In genomic region chr13:119283448-119283847, GRCm38 (mm10) we compare ENCODE assay signal across 8 mouse cellular contexts.
DNase-seq lines count a peak whose midpoint lies in the region; ATAC-seq and TF ChIP-seq lines count a peak whose summit lies in the region.
"Had no signal": no experiment of that assay in that cellular context is flagged by ENCODE, and none has a peak within 500 bp of the region (broad histone marks: within the 10 kb centered on the region; RNA-seq: fewer than 3 reads in every experiment).

No protein-coding gene starts in this region.

- DNase-seq in Muller cell, postnatal 12 days (ENCODE audit: inconsistent ontology term), result peak; percentile 53
- DNase-seq in brain, embryonic 14.5 days (ENCODE audit: low read depth), result peak; percentile 67
- DNase-seq in layer of hippocampus, adult 9-11 months, result peak; percentile 14
- peak; percentile 77 for DNase-seq in lung, postnatal 10 days
- DNase-seq in right cerebral cortex, postnatal 25 days, result peak; percentile 16

- no peak overlapping the region for H3K4me3 ChIP-seq in hindbrain, embryonic 15.5 days
- H3K4me3 ChIP-seq: limb, embryonic 15.5 days had no signal

- no peaks in the 10 kb centered on the region for H3K36me3 ChIP-seq in hindbrain, embryonic 15.5 days
- H3K36me3 ChIP-seq: limb, embryonic 15.5 days had no signal

- TF ChIP-seq CTCF in brain, embryonic 14.5 days (IDR thresholded peaks at IDR 0.05; ENCODE audit: borderline replicate concordance, extremely low read depth, insufficient read depth, insufficient read length), result peak; percentile 78; the same call in 1 of the 2 replicates

- ATAC-seq in erythroblast, adult 5-6 weeks (replicated peaks; ENCODE audit: low FRiP score, poor library complexity, severe bottlenecking), result peak; percentile 93
- ATAC-seq in hindbrain, embryonic 15.5 days (ENCODE audit: low FRiP score, low read depth), result peak; percentile 45; the same call in 1 of the 2 replicates

- H3K27ac ChIP-seq in hindbrain, embryonic 15.5 days (replicated peaks), result no peak overlapping the region
- H3K27ac ChIP-seq: limb, embryonic 15.5 days had no signal

- no peak overlapping the region for H3K4me2 ChIP-seq in hindbrain, embryonic 15.5 days
- H3K4me2 ChIP-seq: limb, embryonic 15.5 days had no signal

- no peaks in the 10 kb centered on the region for H3K4me1 ChIP-seq in hindbrain, embryonic 15.5 days (replicated peaks)
- H3K4me1 ChIP-seq: limb, embryonic 15.5 days had no signal

- H3K9me3 ChIP-seq in hindbrain, embryonic 15.5 days, result no peaks in the 10 kb centered on the region
- H3K9me3 ChIP-seq: limb, embryonic 15.5 days had no signal

- no peak for TF ChIP-seq POLR2A in brain, embryonic 14.5 days (IDR thresholded peaks at IDR 0.05; ENCODE audit: borderline replicate concordance, extremely low read depth, insufficient read depth, insufficient read length, poor library complexity, severe bottlenecking)

- WGBS in hindbrain, embryonic 15.5 days, result 57% methylated on average over 6 of the region's 6 CpGs

- no peak overlapping the region for H3K9ac ChIP-seq in hindbrain, embryonic 15.5 days
- H3K9ac ChIP-seq: limb, embryonic 15.5 days had no signal

- H3K27me3 ChIP-seq in hindbrain, embryonic 15.5 days, result no peaks in the 10 kb centered on the region
- H3K27me3 ChIP-seq: limb, embryonic 15.5 days had no signal

Comparison
In these comparisons a context has a peak if more than half of its experiments do, and no peak if none do; other contexts are left out.
1. DNase-seq: peak in every context shown above with its lines; median percentile 77 in lung, postnatal 10 days; 67 in brain, embryonic 14.5 days; 53 in Muller cell, postnatal 12 days; 16 in right cerebral cortex, postnatal 25 days; 14 in layer of hippocampus, adult 9-11 months.